Mouse (Mus musculus): ENCODE results near the gene Tor1aip2.

- TF ChIP-seq CTCF (IDR thresholded peaks at IDR 0.05; ENCODE audit: low read depth, low read length) (no peak), TAL1 (conservative IDR thresholded peaks at IDR 0.05; ENCODE audit: low read depth, low read length) (no peak), GATA2 (IDR thresholded peaks at IDR 0.05; ENCODE audit: borderline replicate concordance, low read depth, low read length) (no peak)
Observed at GRCm38 (mm10) chr1:156113884-156114499, 78.8 kb downstream of the Tor1aip2 start.
